Mouse (Mus musculus): ENCODE measurements at regions not wholly inside any gene's neighbourhood (a gene's known extent, or its start where the extent isn't known, plus 50 kb on each side); places are given as distances from the start of the nearest gene placed in this dataset.
A peak's percentile ranks its signal among the peaks of the same experiment; 100 is the strongest.
"Not testable (repeated sequence)": the region's sequence is repeated elsewhere in the genome, so short reads cannot be mapped to it uniquely, and the experiment has no call there.

DNA sequence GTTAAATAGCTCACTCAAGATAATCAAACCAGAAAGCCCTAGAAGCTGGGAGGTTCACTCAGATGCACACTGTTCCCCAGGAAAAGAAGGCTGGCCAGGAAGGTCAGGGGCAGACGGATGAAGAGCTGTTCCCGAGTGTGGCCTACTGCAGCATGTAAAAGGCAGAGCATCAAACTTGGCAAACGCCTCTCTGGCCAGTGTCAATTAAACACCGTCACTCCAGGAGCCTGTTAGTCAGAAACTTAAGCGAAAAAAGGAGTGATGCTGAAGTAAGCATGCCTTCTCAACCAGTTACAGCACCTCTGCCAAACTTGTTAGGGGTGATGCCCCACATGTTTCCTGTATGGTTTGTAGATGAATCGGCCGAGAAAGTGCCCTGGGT lies 360.4 kb downstream of the Fut8 start:
- no peak overlapping the region for H3K4me3 ChIP-seq (replicated peaks; ENCODE audit: low read length)
- H3K36me3 ChIP-seq (replicated peaks; ENCODE audit: control insufficient read depth, insufficient read depth) = no peaks in the 10 kb centered on the region
- no peak overlapping the region for H3K4me2 ChIP-seq (replicated peaks)
- H3K27ac ChIP-seq = no peak overlapping the region; the same call in 1 of the 2 replicates
- WGBS = 51% methylated on average over 7 of the region's 7 CpGs
- no peaks in the 10 kb centered on the region for H3K9me3 ChIP-seq (ENCODE audit: control insufficient read depth, low read length)
- no peaks in the 10 kb centered on the region for H3K27me3 ChIP-seq (ENCODE audit: control insufficient read depth, insufficient read depth, low read length)
- H3K9ac ChIP-seq = no peak overlapping the region
- ATAC-seq (ENCODE audit: low FRiP score) = no peak
- peaks cover 9% of the 10 kb centered on the region; the same call in 1 of the 2 replicates for H3K4me1 ChIP-seq (replicated peaks; ENCODE audit: control insufficient read depth, insufficient read depth, low read length)
- no peak for DNase-seq (ENCODE audit: low spot score)

DNA sequence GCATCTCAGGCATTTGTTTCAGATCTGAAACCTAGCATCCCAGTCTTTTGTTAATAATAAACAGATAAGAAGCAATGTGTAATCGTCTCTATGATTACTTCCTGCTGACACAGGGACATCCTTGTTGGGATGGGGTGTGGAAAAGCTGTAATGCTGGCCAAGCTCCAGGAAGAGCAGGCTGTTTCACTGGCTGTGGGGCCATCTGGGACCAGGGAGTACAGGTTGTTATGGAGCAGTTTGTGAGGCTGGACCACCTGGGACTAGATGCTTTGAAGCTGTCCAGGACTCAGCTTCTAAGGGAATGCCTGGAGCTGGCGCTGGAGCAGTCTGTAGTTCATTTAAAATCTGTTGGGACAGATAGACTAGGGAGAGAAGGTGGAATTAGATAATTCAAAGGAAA lies 361.5 kb downstream of the Fut8 start:
- no peak overlapping the region for H3K9ac ChIP-seq
- WGBS = 60% methylated on average over 2 of the region's 2 CpGs
- no peak for DNase-seq (ENCODE audit: low spot score)
- H3K9me3 ChIP-seq (ENCODE audit: control insufficient read depth, low read length) = no peaks in the 10 kb centered on the region
- H3K36me3 ChIP-seq (replicated peaks; ENCODE audit: control insufficient read depth, insufficient read depth) = no peaks in the 10 kb centered on the region
- no peaks in the 10 kb centered on the region for H3K27me3 ChIP-seq (ENCODE audit: control insufficient read depth, insufficient read depth, low read length)
- no peak overlapping the region for H3K4me2 ChIP-seq (replicated peaks)
- peaks cover 9% of the 10 kb centered on the region; the same call in 1 of the 2 replicates for H3K4me1 ChIP-seq (replicated peaks; ENCODE audit: control insufficient read depth, insufficient read depth, low read length)
- no peak overlapping the region for H3K4me3 ChIP-seq (replicated peaks; ENCODE audit: low read length)
- ATAC-seq (ENCODE audit: low FRiP score) = no peak
- no peak overlapping the region for H3K27ac ChIP-seq

DNA sequence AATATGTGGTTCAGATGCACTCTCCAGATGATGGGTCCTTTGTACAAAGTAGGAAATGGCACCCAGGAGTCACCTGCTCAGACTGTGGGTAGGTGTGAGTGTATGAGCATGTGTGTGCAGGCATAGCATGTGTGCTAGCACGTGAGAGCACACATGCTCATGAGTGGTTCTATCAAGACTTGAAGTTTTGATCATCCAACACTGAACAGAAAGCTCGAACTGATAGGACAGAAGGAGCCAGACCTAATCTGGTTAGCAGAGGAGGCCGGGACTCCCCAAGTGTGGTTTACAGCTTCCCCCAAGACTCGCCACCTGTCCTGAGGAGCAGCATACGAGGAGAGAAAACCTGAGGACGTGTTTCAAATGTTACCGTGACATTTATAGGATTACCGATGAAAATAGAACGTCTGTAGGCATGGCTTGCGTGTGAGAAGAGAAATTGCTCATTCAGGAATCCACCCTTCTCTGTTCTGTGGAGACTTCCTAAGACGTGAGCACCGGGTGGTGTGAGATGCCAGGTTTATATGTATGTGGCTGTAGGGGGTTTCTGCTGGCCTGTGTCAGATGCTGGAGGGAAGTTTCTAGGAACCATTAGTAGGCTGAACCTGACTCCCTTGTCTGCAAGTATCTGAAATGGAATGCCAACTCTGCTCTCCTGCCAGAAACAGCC lies 366.0 kb downstream of the Fut8 start:
- Histone ChIP-seq H3K36me3 (replicated peaks; ENCODE audit: control insufficient read depth, insufficient read depth) (no peaks in the 10 kb centered on the region), H3K9me3 (ENCODE audit: control insufficient read depth, low read length) (no peaks in the 10 kb centered on the region), H3K4me2 (replicated peaks) (no peak overlapping the region), H3K27me3 (ENCODE audit: control insufficient read depth, insufficient read depth, low read length) (no peaks in the 10 kb centered on the region), H3K9ac (no peak overlapping the region), H3K4me1 (replicated peaks; ENCODE audit: control insufficient read depth, insufficient read depth, low read length) (peaks cover 5% of the 10 kb centered on the region; the same call in 1 of the 2 replicates), H3K4me3 (replicated peaks; ENCODE audit: low read length) (no peak overlapping the region), H3K27ac (no peak overlapping the region)
- ATAC-seq (ENCODE audit: low FRiP score) = no peak
- 92% methylated on average over 12 of the region's 12 CpGs for WGBS
- no peak for DNase-seq (ENCODE audit: low spot score)

GRCm38 (mm10) chr12:77617552-77617951 lies 379.6 kb downstream of the Fut8 start:
- Histone ChIP-seq H3K27ac (no peak overlapping the region), H3K9me3 (ENCODE audit: control insufficient read depth, low read length) (no peaks in the 10 kb centered on the region), H3K9ac (no peak overlapping the region), H3K4me1 (replicated peaks; ENCODE audit: control insufficient read depth, insufficient read depth, low read length) (no peaks in the 10 kb centered on the region), H3K36me3 (replicated peaks; ENCODE audit: control insufficient read depth, insufficient read depth) (no peaks in the 10 kb centered on the region), H3K27me3 (ENCODE audit: control insufficient read depth, insufficient read depth, low read length) (no peaks in the 10 kb centered on the region), H3K4me2 (replicated peaks) (no peak overlapping the region), H3K4me3 (replicated peaks; ENCODE audit: low read length) (no peak overlapping the region)
- ATAC-seq (ENCODE audit: low FRiP score) = no peak
- DNase-seq (ENCODE audit: low spot score) = no peak
- WGBS = 91% methylated on average over 3 of the region's 3 CpGs

GRCm38 (mm10) chr12:77622243-77622642 lies 384.3 kb downstream of the Fut8 start:
- H3K9me3 ChIP-seq (ENCODE audit: control insufficient read depth, low read length) = no peaks in the 10 kb centered on the region
- H3K4me3 ChIP-seq (replicated peaks; ENCODE audit: low read length) = no peak overlapping the region
- no peak overlapping the region for H3K4me2 ChIP-seq (replicated peaks)
- H3K36me3 ChIP-seq (replicated peaks; ENCODE audit: control insufficient read depth, insufficient read depth) = no peaks in the 10 kb centered on the region
- no peaks in the 10 kb centered on the region for H3K27me3 ChIP-seq (ENCODE audit: control insufficient read depth, insufficient read depth, low read length)
- no peak overlapping the region for H3K27ac ChIP-seq
- ATAC-seq (ENCODE audit: low FRiP score) = no peak
- DNase-seq (ENCODE audit: low spot score) = no peak
- H3K4me1 ChIP-seq (replicated peaks; ENCODE audit: control insufficient read depth, insufficient read depth, low read length) = no peaks in the 10 kb centered on the region
- H3K9ac ChIP-seq = no peak overlapping the region

GRCm38 (mm10) chr12:77624323-77624722 lies 386.4 kb downstream of the Fut8 start:
- not testable (repeated sequence) for H3K4me2 ChIP-seq (replicated peaks); ATAC-seq (ENCODE audit: low FRiP score); H3K4me3 ChIP-seq (replicated peaks; ENCODE audit: low read length); H3K36me3 ChIP-seq (replicated peaks; ENCODE audit: control insufficient read depth, insufficient read depth); H3K4me1 ChIP-seq (replicated peaks; ENCODE audit: control insufficient read depth, insufficient read depth, low read length); H3K9me3 ChIP-seq (ENCODE audit: control insufficient read depth, low read length); H3K9ac ChIP-seq; H3K27ac ChIP-seq; DNase-seq (ENCODE audit: low spot score); H3K27me3 ChIP-seq (ENCODE audit: control insufficient read depth, insufficient read depth, low read length)
- WGBS = 90% methylated on average over 14 of the region's 14 CpGs

- ATAC-seq (ENCODE audit: low FRiP score) = no peak
- Histone ChIP-seq H3K4me3 (replicated peaks; ENCODE audit: low read length) (no peak overlapping the region), H3K9ac (no peak overlapping the region), H3K4me2 (replicated peaks) (no peak overlapping the region), H3K27me3 (ENCODE audit: control insufficient read depth, insufficient read depth, low read length) (no peaks in the 10 kb centered on the region), H3K9me3 (ENCODE audit: control insufficient read depth, low read length) (no peaks in the 10 kb centered on the region), H3K36me3 (replicated peaks; ENCODE audit: control insufficient read depth, insufficient read depth) (no peaks in the 10 kb centered on the region), H3K27ac (no peak overlapping the region), H3K4me1 (replicated peaks; ENCODE audit: control insufficient read depth, insufficient read depth, low read length) (no peaks in the 10 kb centered on the region)
- DNase-seq (ENCODE audit: low spot score) = no peak
Measured at GRCm38 (mm10) chr12:77628358-77628850, 390.5 kb downstream of the Fut8 start.

- H3K4me3 ChIP-seq (replicated peaks; ENCODE audit: low read length) = no peak overlapping the region
- H3K4me2 ChIP-seq (replicated peaks) = no peak overlapping the region
- peaks cover 14% of the 10 kb centered on the region for H3K4me1 ChIP-seq (replicated peaks; ENCODE audit: control insufficient read depth, insufficient read depth, low read length)
- no peaks in the 10 kb centered on the region for H3K27me3 ChIP-seq (ENCODE audit: control insufficient read depth, insufficient read depth, low read length)
- peak overlapping the region; percentile 16; the same call in 1 of the 2 replicates for H3K27ac ChIP-seq
- WGBS = 27% methylated on average over 10 of the region's 10 CpGs
- no peak overlapping the region for H3K9ac ChIP-seq
- DNase-seq (ENCODE audit: low spot score) (peak; percentile 30), ATAC-seq (ENCODE audit: low FRiP score) (peak; percentile 62; the same call in 1 of the 2 replicates)
- H3K36me3 ChIP-seq (replicated peaks; ENCODE audit: control insufficient read depth, insufficient read depth) = no peaks in the 10 kb centered on the region
- no peaks in the 10 kb centered on the region for H3K9me3 ChIP-seq (ENCODE audit: control insufficient read depth, low read length)
Measured at GRCm38 (mm10) chr12:77633981-77634650, 396.2 kb downstream of the Fut8 start.

- Histone ChIP-seq H3K4me2 (replicated peaks) (no peak overlapping the region), H3K36me3 (replicated peaks; ENCODE audit: control insufficient read depth, insufficient read depth) (no peaks in the 10 kb centered on the region), H3K27me3 (ENCODE audit: control insufficient read depth, insufficient read depth, low read length) (no peaks in the 10 kb centered on the region), H3K9me3 (ENCODE audit: control insufficient read depth, low read length) (no peaks in the 10 kb centered on the region), H3K9ac (no peak overlapping the region), H3K27ac (no peak overlapping the region), H3K4me3 (replicated peaks; ENCODE audit: low read length) (no peak overlapping the region), H3K4me1 (replicated peaks; ENCODE audit: control insufficient read depth, insufficient read depth, low read length) (peaks cover 14% of the 10 kb centered on the region)
- peak; percentile 56 for DNase-seq (ENCODE audit: low spot score)
- WGBS = 69% methylated on average over 7 of the region's 7 CpGs
- peak; percentile 14; the same call in 1 of the 2 replicates for ATAC-seq (ENCODE audit: low FRiP score)
Measured at GRCm38 (mm10) chr12:77638266-77638665, 400.3 kb downstream of the Fut8 start.
